Mouse (Mus musculus) CD4-positive naive resting alpha-beta T cell, adult 76 days (primary cell): Measurements from ENCODE around the gene Cnst. TPM values are rescaled to one million over a fixed set of nuclear protein-coding genes. Genes with fewer than 3 reads are reported as not detected.

Source experiments
- total RNA-seq: library from RNA; stranded (reverse); gene quantifications from one replicate; pipeline ENCODE4 v1.2.4, GENCODE M21; 2023

Cnst gene
- total RNA-seq, result 74.5 TPM

GRCm38 (mm10) chr1:179545768-179546550 is at the start of gene Cnst, which contains the start of gene Tfb2m:
Cnst (plus strand) TSS chr1:179546370.
Tfb2m (minus strand) TSS chr1:179546267.

GRCm38 (mm10) chr1:179517713-179518465 is 28.3 kb upstream of the Cnst start, which contains the start of gene Smyd3:
Smyd3 (minus strand) TSS chr1:179518041.

GRCm38 (mm10) chr1:179668013-179668805 is 122.0 kb downstream of the Cnst start, which contains the start of gene Sccpdh:
Sccpdh (plus strand) TSS chr1:179668210.

Other genes starting within 250 kb of the Cnst start
- gene Smyd3, start 28.3 kb upstream of the Cnst start, total RNA-seq, result 62.3 TPM
- gene Tfb2m, start 103 bp upstream of the Cnst start, total RNA-seq, result 44.6 TPM
- 0.59 TPM for gene Sccpdh, start 121.8 kb downstream of the Cnst start, total RNA-seq
- 0.21 TPM for gene Kif28, start 198.9 kb downstream of the Cnst start, total RNA-seq